Mouse (Mus musculus) retina, postnatal 7 days (tissue): ENCODE measurements around the gene Prkn.

Source experiments
- DNase-seq: peaks from one replicate; pipeline ENCODE4 v3.0.0-alpha.2; 2012; ENCODE audit warnings: low read depth, low spot score

The Prkn gene

DNA sequence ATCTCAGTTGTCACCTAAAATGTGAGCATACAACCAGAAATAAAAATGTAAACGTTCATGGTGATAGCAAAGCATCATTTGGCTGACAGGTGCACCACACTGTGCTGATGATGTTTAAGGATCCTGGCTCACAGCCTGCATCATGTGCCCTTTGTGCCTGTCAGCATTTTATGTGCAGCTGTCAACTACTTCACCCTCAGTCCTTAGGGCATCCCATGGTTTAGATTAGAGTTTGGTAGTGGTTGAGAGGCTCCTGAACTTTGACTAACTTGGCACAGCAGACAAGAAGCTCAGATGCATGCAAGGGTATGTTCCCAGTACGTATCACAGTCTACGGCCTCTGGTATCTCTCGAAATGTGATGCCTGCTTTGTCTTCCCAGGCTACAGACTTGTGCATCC lies 803.8 kb downstream of the Prkn start:
- no peak for DNase-seq

GRCm38 (mm10) chr17:11644873-11645464 lies 804.8 kb downstream of the Prkn start:
- DNase-seq, result no peak

GRCm38 (mm10) chr17:11656397-11656796 lies 816.2 kb downstream of the Prkn start:
- no peak for DNase-seq

- no peak for DNase-seq
These were observed 816.7 kb downstream of the Prkn start for GRCm38 (mm10) chr17:11656878-11657277.

- no peak for DNase-seq
These were observed 821.7 kb downstream of the Prkn start for GRCm38 (mm10) chr17:11661898-11662297.

GRCm38 (mm10) chr17:11663437-11663836 lies 823.3 kb downstream of the Prkn start:
- no peak for DNase-seq

- DNase-seq, result peak; percentile 58
These were observed 824.6 kb downstream of the Prkn start for GRCm38 (mm10) chr17:11664610-11665345.

DNA sequence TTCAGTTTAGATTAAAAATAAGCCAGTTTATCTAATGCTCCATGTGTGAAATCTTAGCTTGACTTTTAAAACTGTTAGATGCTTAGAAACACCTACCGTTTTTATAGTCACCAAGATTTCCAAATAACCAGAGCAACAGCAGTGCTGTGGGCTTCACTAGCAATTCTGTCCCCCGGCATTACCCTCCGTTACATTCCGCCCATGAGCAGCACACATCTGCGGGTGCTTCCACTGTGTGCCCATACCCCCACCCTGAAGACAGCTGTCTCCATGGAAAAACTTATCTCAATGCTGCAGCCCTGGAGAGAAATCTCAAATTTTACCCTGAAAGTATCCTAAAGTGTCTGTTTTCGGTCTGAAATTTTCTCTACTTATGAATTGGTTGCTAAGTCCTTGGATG lies 839.5 kb downstream of the Prkn start:
- no peak for DNase-seq

GRCm38 (mm10) chr17:11680456-11680855 lies 840.3 kb downstream of the Prkn start:
- DNase-seq, result no peak

DNA sequence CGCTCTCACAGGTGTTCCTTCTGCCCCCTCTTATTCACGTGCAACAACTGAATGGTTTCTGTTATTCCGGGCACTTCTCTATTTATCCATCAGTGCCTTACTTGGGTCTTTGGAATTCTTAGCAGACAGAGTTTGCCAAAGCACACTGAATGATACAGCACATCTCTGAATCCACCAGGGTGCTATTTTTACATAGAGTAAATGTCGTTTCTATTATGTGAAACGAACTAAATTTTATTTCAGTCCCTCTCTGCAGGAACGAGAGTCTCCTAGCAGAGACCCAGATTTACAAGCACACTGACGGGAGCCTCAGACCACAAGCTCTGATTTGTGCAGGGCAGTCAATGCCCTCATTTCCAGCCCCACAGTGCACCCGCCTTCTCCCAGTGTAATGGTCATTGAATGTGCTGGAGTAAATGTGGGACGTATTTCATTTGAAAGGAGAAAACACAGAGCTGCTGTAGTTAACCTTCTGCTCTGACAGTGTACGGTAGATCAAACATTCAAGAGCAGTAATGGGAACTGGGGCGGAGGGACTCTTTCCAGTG lies 841.7 kb downstream of the Prkn start:
- no peak for DNase-seq

- DNase-seq, result no peak
These were observed 864.8 kb downstream of the Prkn start for GRCm38 (mm10) chr17:11705005-11705404.

DNA sequence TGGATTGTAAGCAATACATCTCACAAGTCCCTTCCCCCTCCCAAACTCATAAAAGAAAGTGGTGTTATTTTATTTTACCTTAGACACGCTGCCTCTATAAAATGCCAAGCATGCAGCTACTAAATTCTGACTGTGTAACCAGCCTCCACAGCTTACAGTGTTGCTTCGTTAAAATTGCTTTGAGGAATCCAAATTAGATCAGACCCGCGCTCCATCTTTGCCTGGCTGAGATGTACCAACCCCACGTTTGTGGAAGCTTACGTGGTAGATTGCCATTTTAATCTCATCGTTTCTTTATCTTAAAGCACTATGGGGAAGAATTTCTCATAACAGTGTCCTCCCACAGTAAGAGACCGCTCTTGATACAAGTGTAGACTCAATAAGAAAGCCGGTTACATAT lies 865.6 kb downstream of the Prkn start:
- no peak for DNase-seq

DNA sequence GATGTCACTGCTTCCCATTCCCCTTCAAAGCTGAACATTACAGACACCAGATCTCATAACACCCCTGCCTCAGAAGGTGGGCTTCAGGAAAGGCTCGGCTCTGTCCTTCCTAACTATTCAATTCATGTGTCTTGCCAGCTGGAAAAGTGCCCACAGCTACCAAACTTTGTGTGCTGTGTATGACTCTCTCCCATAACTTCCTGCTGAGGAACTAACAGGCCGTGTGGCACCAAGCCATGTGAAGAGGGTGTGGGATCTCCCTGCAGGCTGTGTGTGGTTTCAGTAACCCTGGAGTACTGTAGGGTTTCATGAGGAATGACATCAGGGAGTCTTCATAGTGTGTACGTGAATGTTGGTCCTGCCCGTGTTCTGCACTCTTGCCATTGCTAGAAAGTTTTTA lies 871.9 kb downstream of the Prkn start:
- DNase-seq, result no peak

DNA sequence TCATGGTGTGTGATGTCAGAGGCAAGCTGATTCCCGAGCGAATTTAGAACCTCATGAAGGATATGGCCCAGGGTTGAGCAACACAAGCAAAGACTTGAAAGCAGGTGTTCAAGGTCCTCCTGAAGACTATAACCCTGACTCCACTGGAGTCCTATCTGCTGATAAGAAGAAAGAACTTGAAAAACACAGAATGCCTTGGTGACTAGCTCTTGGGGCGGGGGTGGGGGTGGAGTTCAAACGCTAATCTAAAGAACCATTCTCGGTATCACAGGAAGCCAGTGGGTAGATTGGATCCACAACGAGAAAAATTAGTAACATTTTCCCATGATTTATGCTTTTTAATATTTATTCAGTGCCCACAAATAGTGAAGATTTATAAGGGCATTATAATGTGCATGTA lies 879.6 kb downstream of the Prkn start:
- DNase-seq, result no peak

DNA sequence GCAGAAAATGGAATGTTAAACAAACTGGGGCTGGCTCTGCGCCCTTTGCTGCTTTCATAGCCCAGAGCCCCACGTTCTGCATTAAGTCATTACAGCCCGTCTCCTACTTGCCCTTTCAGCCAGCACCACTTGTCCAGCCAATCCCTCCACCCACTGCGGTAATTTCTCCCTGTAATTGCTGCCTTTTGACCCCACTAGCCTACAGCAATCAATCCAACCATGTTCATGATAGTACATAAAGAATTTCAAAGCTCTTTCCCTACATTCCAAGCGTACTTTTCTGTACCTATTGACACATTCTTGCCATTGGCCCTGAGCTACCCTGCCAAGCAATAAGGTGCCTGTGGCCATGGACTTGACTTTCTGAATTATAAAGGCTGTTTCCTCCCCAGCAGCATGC lies 881.7 kb downstream of the Prkn start:
- no peak for DNase-seq

GRCm38 (mm10) chr17:11722478-11722877 lies 882.3 kb downstream of the Prkn start:
- no peak for DNase-seq

GRCm38 (mm10) chr17:11724135-11724534 lies 884.0 kb downstream of the Prkn start:
- no peak for DNase-seq

DNA sequence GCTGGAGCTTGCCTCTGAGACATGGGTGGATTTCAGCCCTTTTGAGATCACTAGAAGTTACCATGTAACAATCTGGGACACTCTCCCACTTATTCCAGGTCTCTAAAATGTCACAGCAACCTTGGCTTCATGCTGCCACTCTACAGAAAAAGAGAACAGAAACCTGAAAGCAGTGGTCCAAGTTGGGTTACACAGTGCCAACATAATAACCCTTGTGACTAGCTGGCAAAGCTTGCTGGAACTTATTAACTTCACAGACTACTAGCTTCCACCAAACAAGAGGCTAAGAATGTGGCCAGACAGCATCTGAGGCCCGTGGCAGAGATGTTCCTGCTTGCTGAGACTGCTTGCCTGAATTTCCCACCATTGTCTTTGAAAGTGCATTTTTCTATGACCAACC lies 886.9 kb downstream of the Prkn start:
- DNase-seq, result no peak

DNA sequence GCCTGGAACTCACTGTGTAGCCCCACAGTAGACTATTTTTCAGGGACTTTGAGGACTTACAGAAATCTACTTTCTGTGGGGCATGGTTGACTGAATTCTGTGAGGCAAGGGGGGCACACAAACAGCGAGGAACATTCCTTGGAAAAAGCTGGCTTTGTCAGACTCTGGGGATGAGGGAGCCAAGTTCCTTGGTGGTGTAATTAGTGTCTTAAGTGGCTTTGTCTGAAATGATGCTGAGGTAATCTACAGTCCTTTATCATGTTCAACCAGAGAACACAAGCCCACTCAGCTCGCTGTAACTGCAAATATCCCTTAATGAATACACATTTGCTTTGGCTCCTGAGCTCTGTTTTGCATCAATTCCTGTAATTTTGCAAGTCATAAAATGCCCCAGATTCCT lies 888.1 kb downstream of the Prkn start:
- DNase-seq, result no peak

DNA sequence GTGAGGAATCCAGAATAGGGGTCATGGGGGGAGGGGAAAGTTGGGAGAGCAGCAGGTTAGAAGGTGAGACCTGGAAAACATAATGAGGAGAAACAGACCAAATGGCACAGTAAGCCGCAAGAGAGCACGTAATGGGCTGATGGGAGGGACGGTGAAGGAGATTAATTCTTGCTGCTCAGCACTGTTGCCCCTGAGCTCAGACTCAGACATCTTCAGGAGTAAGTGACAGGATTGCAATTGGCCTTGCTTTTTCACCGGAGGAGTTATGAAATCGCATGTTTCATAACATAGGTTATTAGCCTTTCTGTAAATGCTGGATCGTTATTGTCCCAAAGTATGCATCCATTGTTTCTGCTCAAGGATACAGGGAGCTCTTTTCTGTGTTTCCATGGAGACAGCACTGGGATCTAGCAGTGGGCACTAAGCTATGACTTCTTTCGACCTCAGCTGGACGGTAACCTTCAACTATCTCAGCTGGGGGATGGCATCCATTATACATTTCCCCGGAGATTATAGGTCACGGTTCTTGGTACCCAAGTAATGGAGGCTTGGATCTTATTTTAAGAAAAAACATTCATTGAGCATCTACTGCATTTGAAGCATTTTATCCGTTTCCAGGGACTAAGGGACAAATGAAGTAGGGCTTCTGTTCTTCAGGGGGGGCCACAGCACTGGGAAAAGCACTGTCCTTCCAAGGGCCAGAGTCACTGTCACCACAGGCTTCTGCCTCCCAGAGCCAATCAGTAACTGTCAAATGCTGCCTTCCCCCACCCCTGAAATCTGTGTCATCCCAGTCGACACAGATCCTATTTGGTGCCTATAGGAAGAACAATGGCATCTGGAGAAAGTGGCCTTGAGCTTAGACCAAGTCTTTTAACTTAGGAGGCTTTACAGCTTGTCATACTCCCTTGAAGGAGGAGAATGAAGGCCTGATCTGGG lies 890.7 kb downstream of the Prkn start:
- DNase-seq, result no peak

DNA sequence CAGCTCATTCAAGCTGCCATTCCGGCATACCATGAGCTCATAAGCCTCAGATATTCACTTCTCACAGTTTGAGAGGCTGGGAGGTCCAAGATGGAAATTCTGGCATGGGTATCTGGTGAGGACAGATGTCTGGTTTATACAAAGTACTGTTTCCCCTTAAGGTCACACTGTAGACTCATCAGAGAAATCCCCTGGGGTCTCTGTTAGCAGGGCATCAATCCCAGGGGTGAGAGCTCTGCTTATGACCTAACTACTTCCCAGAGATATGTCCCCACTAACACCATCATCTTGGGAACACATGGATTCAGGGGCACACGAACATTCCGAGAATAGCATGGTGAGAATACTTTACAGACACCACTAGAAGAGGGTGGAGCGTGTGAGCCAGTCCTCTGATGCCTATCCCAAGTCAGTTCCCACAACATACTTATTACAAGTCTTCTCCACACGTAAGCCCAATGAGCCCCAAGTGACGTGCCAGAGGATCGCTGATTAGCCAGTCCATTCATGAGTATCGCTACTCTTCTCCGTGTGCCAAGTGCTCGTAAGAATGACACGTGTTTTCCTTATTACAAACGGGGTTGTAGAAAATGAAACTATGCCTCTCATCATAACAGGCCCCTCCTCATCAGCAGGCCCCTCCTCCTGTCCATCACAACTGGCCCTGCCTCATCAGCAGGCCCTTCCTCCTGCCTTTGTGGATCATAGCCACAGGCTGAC lies 895.1 kb downstream of the Prkn start:
- DNase-seq, result no peak

DNA sequence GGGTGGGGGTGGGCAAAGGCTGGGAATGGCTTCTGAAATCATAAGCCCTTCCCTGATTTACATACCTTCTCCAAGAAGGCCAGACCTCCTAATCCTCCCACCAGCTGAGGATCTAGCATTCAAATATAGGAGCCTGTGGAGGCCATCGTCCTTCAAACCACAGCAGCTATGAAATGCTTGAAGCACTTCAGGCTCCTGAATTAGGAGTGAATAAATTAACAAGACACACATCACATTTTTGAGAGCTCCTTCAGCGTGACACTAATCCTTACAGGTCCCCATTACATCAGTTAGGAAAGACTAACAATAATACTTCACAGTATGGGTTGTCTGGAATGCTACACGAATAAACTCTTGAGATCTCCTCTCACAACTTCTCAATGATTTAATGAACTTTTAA lies 896.3 kb downstream of the Prkn start:
- no peak for DNase-seq
